Mouse (Mus musculus): Measurements from ENCODE around the gene Pear1.

- TF ChIP-seq CTCF (IDR thresholded peaks at IDR 0.05; ENCODE audit: extremely low read depth, insufficient read depth, low read length) = no peak
- TF ChIP-seq POLR2A (IDR thresholded peaks at IDR 0.05; ENCODE audit: extremely low read depth, insufficient read depth, low read length) = no peak
Measured at GRCm38 (mm10) chr3:87763202-87763601, 60.9 kb downstream of the Pear1 start.
